Mouse (Mus musculus) MEL (cell line): ENCODE results near the gene Vdac2. TPM values are rescaled to one million over a fixed set of nuclear protein-coding genes. Genes with fewer than 3 reads are reported as not detected.

Experiments used
- DNase-seq: peaks from one replicate; pipeline ENCODE4 v3.0.0; 2011; ENCODE audit warnings: low read depth, low spot score
- H3K27ac ChIP-seq: 2 replicates; pipeline ENCODE4 v1.5.1; 2012; ENCODE audit warnings: low read depth, mild to moderate bottlenecking, control low read depth, low read length, moderate library complexity; ENCODE audit not compliant: control insufficient read depth
- H3K27me3 ChIP-seq, 2 experiments: fragments of 150-350 bp in 1 of 2; sonication (generic) in 1 of 2; 2 replicates each; pipeline ENCODE4 v1.6.1; 2012; ENCODE audit warnings: low read length in 2 of 2, mild to moderate bottlenecking in 2 of 2, improper control_type of control experiment in 1 of 2, moderate library complexity in 1 of 2; ENCODE audit not compliant: insufficient read depth in 2 of 2, control insufficient read depth in 1 of 2
- H3K36me3 ChIP-seq, 2 experiments: 2 replicates each; pipeline ENCODE4 v1.6.1; 2012 to 2014; ENCODE audit warnings: low read length in 2 of 2, improper control_type of control experiment in 1 of 2, inconsistent platforms in 1 of 2, mild to moderate bottlenecking in 1 of 2; ENCODE audit not compliant: insufficient read depth in 2 of 2, control insufficient read depth in 1 of 2
- H3K4me1 ChIP-seq, 2 experiments: fragments of 150-350 bp in 1 of 2; sonication (generic) in 1 of 2; 2 replicates each; pipeline ENCODE4 v1.6.1; 2012; ENCODE audit warnings: low read length in 2 of 2, improper control_type of control experiment in 1 of 2, mild to moderate bottlenecking in 1 of 2; ENCODE audit not compliant: insufficient read depth in 2 of 2, control insufficient read depth in 1 of 2
- H3K4me3 ChIP-seq, 2 experiments: fragments of 150-350 bp in 1 of 2; sonication (generic) in 1 of 2; 2 replicates each; pipeline ENCODE4 v1.5.1; 2012; ENCODE audit warnings: low read depth in 2 of 2, low read length in 2 of 2, mild to moderate bottlenecking in 2 of 2, moderate library complexity in 2 of 2, control low read depth in 1 of 2, improper control_type of control experiment in 1 of 2; ENCODE audit not compliant: control insufficient read depth in 1 of 2, insufficient read depth in 1 of 2
- H3K79me2 ChIP-seq: 2 replicates; pipeline ENCODE4 v1.6.1; 2012; ENCODE audit warnings: mild to moderate bottlenecking, low read length, moderate library complexity; ENCODE audit not compliant: control insufficient read depth, poor library complexity, insufficient read depth
- H3K9ac ChIP-seq: 2 replicates; pipeline ENCODE4 v1.6.1; 2012; ENCODE audit warnings: low read depth, mild to moderate bottlenecking, control low read depth, low read length, moderate library complexity; ENCODE audit not compliant: control insufficient read depth, poor library complexity, severe bottlenecking
- H3K9me3 ChIP-seq: fragments of 150-350 bp; sonication (generic); replicated peaks from 2 replicates; pipeline ENCODE4 v1.6.1; 2012; ENCODE audit warnings: mild to moderate bottlenecking, low read length, improper control_type of control experiment, moderate library complexity; ENCODE audit not compliant: insufficient read depth
- BHLHE40 ChIP-seq: IDR thresholded peaks from 2 replicates; pipeline ENCODE4 v1.6.1; 2012; ENCODE audit warnings: low read depth, mild to moderate bottlenecking, inconsistent platforms, low read length, improper control_type of control experiment, borderline replicate concordance
- CTCF ChIP-seq, 3 experiments: IDR thresholded peaks in 2 of 3; conservative IDR thresholded peaks in 1 of 3; 2 replicates each; pipeline ENCODE4 v1.5.1; 2011 to 2012; ENCODE audit warnings: low read length in 3 of 3, low read depth in 2 of 3, mild to moderate bottlenecking in 2 of 3, improper control_type of control experiment in 1 of 3, inconsistent platforms in 1 of 3, mixed read lengths in 1 of 3, moderate library complexity in 1 of 3; ENCODE audit not compliant: control insufficient read depth in 1 of 3, insufficient read depth in 1 of 3, poor library complexity in 1 of 3, severe bottlenecking in 1 of 3
- ELF1 ChIP-seq: IDR thresholded peaks from 2 replicates; pipeline ENCODE4 v1.6.1; 2014; ENCODE audit warnings: low read depth, mild to moderate bottlenecking, inconsistent platforms, low read length, improper control_type of control experiment, moderate library complexity
- ETS1 ChIP-seq: IDR thresholded peaks from 2 replicates; pipeline ENCODE4 v1.6.1; 2012; ENCODE audit warnings: low read depth, mild to moderate bottlenecking, inconsistent platforms, low read length, improper control_type of control experiment, moderate library complexity
- GABPA ChIP-seq: IDR thresholded peaks from 2 replicates; pipeline ENCODE4 v1.6.1; 2012; ENCODE audit warnings: low read depth, mild to moderate bottlenecking, inconsistent platforms, low read length, improper control_type of control experiment, moderate library complexity
- GATA1 ChIP-seq: IDR thresholded peaks from 2 replicates; pipeline ENCODE4 v1.6.1; 2011; ENCODE audit warnings: low read depth, low read length, improper control_type of control experiment
- HCFC1 ChIP-seq: IDR thresholded peaks from 2 replicates; pipeline ENCODE4 v1.6.1; 2012; ENCODE audit warnings: low read depth, mild to moderate bottlenecking, inconsistent platforms, low read length, improper control_type of control experiment, moderate library complexity
- JUND ChIP-seq: IDR thresholded peaks from 2 replicates; pipeline ENCODE4 v1.6.1; 2011; ENCODE audit warnings: low read depth, mild to moderate bottlenecking, improper control_type of control experiment, low read length
- KAT2A ChIP-seq: conservative IDR thresholded peaks from 2 replicates; pipeline ENCODE4 v1.6.1; 2012; ENCODE audit warnings: low read depth, low read length, improper control_type of control experiment, inconsistent platforms
- MEF2A ChIP-seq: IDR thresholded peaks from 2 replicates; pipeline ENCODE4 v1.6.1; 2014; ENCODE audit warnings: low read depth, mild to moderate bottlenecking, inconsistent platforms, low read length, improper control_type of control experiment; ENCODE audit not compliant: poor library complexity, insufficient replicate concordance, severe bottlenecking; ENCODE audit errors: extremely low read depth
- MXI1 ChIP-seq: IDR thresholded peaks from 2 replicates; pipeline ENCODE4 v1.6.1; 2011; ENCODE audit warnings: mild to moderate bottlenecking, low read depth, low read length, improper control_type of control experiment
- MYC ChIP-seq: IDR thresholded peaks from 2 replicates; pipeline ENCODE4 v1.6.1; 2011; ENCODE audit warnings: low read depth, mild to moderate bottlenecking, low read length, improper control_type of control experiment, moderate library complexity
- NRF1 ChIP-seq: IDR thresholded peaks from 2 replicates; pipeline ENCODE4 v1.6.1; 2014; ENCODE audit warnings: low read depth, mild to moderate bottlenecking, inconsistent platforms, low read length, improper control_type of control experiment, moderate library complexity; ENCODE audit not compliant: poor library complexity, insufficient read depth, severe bottlenecking
- POLR2AphosphoS2 ChIP-seq: IDR thresholded peaks from 2 replicates; pipeline ENCODE4 v1.6.1; 2011; ENCODE audit warnings: low read length, improper control_type of control experiment
- RAD21 ChIP-seq: IDR thresholded peaks from 2 replicates; pipeline ENCODE4 v1.6.1; 2011; ENCODE audit warnings: mild to moderate bottlenecking, low read depth, low read length, improper control_type of control experiment
- RCOR1 ChIP-seq: IDR thresholded peaks from 2 replicates; pipeline ENCODE4 v1.6.1; 2012; ENCODE audit warnings: low read depth, mild to moderate bottlenecking, inconsistent platforms, low read length, improper control_type of control experiment
- SMC3 ChIP-seq: IDR thresholded peaks from 2 replicates; pipeline ENCODE4 v1.6.1; 2011; ENCODE audit warnings: low read depth, low read length, improper control_type of control experiment
- TBP ChIP-seq: IDR thresholded peaks from 2 replicates; pipeline ENCODE4 v1.8.0; 2011; ENCODE audit warnings: low read depth, low read length, improper control_type of control experiment
- TCF12 ChIP-seq: IDR thresholded peaks from 2 replicates; pipeline ENCODE4 v1.6.1; 2014; ENCODE audit warnings: low read depth, mild to moderate bottlenecking, inconsistent platforms, low read length, improper control_type of control experiment, moderate library complexity
- USF2 ChIP-seq, 2 experiments: IDR thresholded peaks; 2 replicates each; pipeline ENCODE4 v1.6.1; 2011 to 2012; ENCODE audit warnings: improper control_type of control experiment in 2 of 2, low read length in 2 of 2, borderline replicate concordance in 1 of 2, inconsistent platforms in 1 of 2, low read depth in 1 of 2, mild to moderate bottlenecking in 1 of 2; ENCODE audit not compliant: insufficient read depth in 1 of 2
- ZC3H11A ChIP-seq: IDR thresholded peaks from 2 replicates; pipeline ENCODE4 v1.6.1; 2012; ENCODE audit warnings: low read depth, mild to moderate bottlenecking, inconsistent platforms, low read length, improper control_type of control experiment
- ZKSCAN1 ChIP-seq: IDR thresholded peaks from 2 replicates; pipeline ENCODE4 v1.6.1; 2012; ENCODE audit warnings: low read depth, mild to moderate bottlenecking, inconsistent platforms, low read length, improper control_type of control experiment, moderate library complexity
- ZMIZ1 ChIP-seq: IDR thresholded peaks from 2 replicates; pipeline ENCODE4 v1.6.1; 2012; ENCODE audit warnings: low read depth, mild to moderate bottlenecking, inconsistent platforms, low read length, improper control_type of control experiment, moderate library complexity
- ZNF384 ChIP-seq: IDR thresholded peaks from 2 replicates; pipeline ENCODE4 v1.6.1; 2012; ENCODE audit warnings: low read depth, mild to moderate bottlenecking, inconsistent platforms, low read length, improper control_type of control experiment
- polyA plus RNA-seq, 2 experiments: library from polyadenylated mRNA; stranded (reverse) in 1 of 2; unstranded in 1 of 2; fragments of >175 nt in 1 of 2; fragments of >200 nt in 1 of 2; gene quantifications; 2 replicates each; pipeline versions ENCODE4 v1.2.1 to v1.2.4; 2012; ENCODE audit warnings: low replicate concordance in 2 of 2, low read depth in 1 of 2; ENCODE audit not compliant: insufficient read length in 2 of 2, insufficient read depth in 1 of 2, missing spikeins in 1 of 2
- total RNA-seq: library from RNA; depleted of rRNA; stranded (reverse); fragments of 300-350 nt; gene quantifications from 2 replicates; pipeline ENCODE4 v1.2.3, GENCODE M21; 2012

Vdac2 gene
- total and polyA plus RNA-seq, 3 experiments = 74.9 to 327 (median 247) TPM

DNA sequence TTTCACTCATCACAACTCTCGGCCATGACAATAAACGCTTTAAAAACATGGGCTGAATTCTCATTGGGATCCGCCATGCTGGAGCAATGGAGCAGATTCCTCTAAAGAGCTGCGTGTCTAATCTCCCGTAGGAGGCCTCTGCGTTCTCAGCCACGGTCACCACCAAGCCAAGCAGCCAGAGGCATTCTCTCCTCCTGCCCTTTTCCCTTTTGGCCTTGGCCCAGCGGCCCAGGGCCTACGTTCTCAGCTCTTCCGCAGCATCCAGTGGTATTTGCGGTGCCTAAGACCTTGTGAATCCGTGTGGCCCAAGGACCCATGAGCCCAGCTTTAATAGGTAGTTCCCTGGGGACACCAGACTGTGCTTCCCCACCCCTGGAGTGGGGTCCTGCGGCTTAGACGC, 31.8 kb downstream of the Vdac2 start:
- Histone ChIP-seq H3K27ac (no peak overlapping the region), H3K36me3 (peaks cover 0 to 12% of the 10 kb centered on the region in 2 experiments; a peak in 2 of 4 replicates)

DNA sequence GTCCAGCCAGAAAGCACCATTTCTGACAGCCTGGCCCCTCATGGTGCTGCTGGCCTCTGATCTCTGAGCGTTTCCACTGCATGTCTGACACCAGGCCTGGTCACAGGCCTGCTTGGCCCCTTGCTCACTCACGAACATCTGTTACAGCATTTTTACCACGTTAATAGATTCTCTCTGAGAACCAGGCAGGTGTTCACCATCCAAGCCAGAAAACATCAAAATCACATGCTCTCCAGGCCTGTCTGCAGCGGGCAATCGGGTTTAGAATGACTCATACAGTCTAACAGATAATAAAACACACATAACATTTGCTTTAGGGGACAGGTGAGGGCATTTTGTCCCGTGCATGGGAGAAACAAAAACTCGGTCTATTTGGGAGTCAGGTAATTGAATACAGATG, 41.3 kb downstream of the Vdac2 start:
- H3K36me3 ChIP-seq = no peaks in the 10 kb centered on the region
- no peaks in the 10 kb centered on the region for H3K79me2 ChIP-seq
- no peak overlapping the region for H3K4me3 ChIP-seq
- H3K9me3 ChIP-seq = no peaks in the 10 kb centered on the region
- H3K27me3 ChIP-seq = no peaks in the 10 kb centered on the region
- no peak for DNase-seq
- no peak overlapping the region for H3K9ac ChIP-seq
- H3K4me1 ChIP-seq = no peaks in the 10 kb centered on the region
- TF ChIP-seq MYC (no peak), JUND (no peak), ZMIZ1 (no peak), KAT2A (no peak), ETS1 (no peak), RCOR1 (no peak), USF2 (IDR thresholded peaks at IDR 0.05; ENCODE audit: borderline replicate concordance in 1 of 2, insufficient read depth in 1 of 2, low read depth in 1 of 2, low read length in 2 of 2) (no peak), TCF12 (no peak), MXI1 (no peak), MEF2A (no peak), NRF1 (no peak), TBP (no peak), POLR2AphosphoS2 (no peak), CTCF (IDR thresholded peaks at IDR 0.05 in 2 of 3, conservative IDR thresholded peaks at IDR 0.05 in 1 of 3; ENCODE audit: control insufficient read depth in 1 of 3, insufficient read depth in 1 of 3, low read depth in 2 of 3, low read length in 3 of 3, poor library complexity in 1 of 3, severe bottlenecking in 1 of 3) (no peak), HCFC1 (no peak), SMC3 (no peak), ELF1 (no peak), GABPA (no peak), ZC3H11A (no peak)
- no peak overlapping the region for H3K27ac ChIP-seq

More for the DNA sequence above, 31.8 kb downstream of the Vdac2 start:
- no peak overlapping the region for H3K9ac ChIP-seq
- H3K4me1 ChIP-seq = peaks cover 4 to 15% of the 10 kb centered on the region in 2 experiments
- H3K4me3 ChIP-seq = no peak overlapping the region
- H3K79me2 ChIP-seq = no peaks in the 10 kb centered on the region; the same call in 1 of the 2 replicates
- DNase-seq = no peak
- no peaks in the 10 kb centered on the region for H3K27me3 ChIP-seq
- no peak for TF ChIP-seq TBP
- no peak for TF ChIP-seq GATA1
- no peak for TF ChIP-seq MYC
- no peak for TF ChIP-seq JUND
- no peak for TF ChIP-seq SMC3
- TF ChIP-seq GABPA = no peak
- TF ChIP-seq RAD21 = no peak
- no peak for TF ChIP-seq CTCF (IDR thresholded peaks at IDR 0.05 in 2 of 3, conservative IDR thresholded peaks at IDR 0.05 in 1 of 3; ENCODE audit: control insufficient read depth in 1 of 3, insufficient read depth in 1 of 3, low read depth in 2 of 3, low read length in 3 of 3, poor library complexity in 1 of 3, severe bottlenecking in 1 of 3)
- no peak for TF ChIP-seq ZKSCAN1
- no peak for TF ChIP-seq BHLHE40
- TF ChIP-seq KAT2A = no peak
- TF ChIP-seq HCFC1 = no peak
- no peak for TF ChIP-seq ZNF384
- TF ChIP-seq, all 39 proteins: peak for 0
- H3K9me3 ChIP-seq = no peaks in the 10 kb centered on the region
